Mouse (Mus musculus): ENCODE results near the gene Wdr26. TPM values are rescaled to one million over a fixed set of nuclear protein-coding genes. Genes with fewer than 3 reads are reported as not detected.
A peak's percentile ranks its signal among the peaks of the same experiment; 100 is the strongest.

Gene Wdr26
- polyA plus RNA-seq, 1 experiment, result 78.1 TPM

GRCm38 (mm10) chr1:181150431-181150826, 61.4 kb downstream of the Wdr26 start:
- TF ChIP-seq CTCF (IDR thresholded peaks at IDR 0.05; ENCODE audit: borderline replicate concordance, extremely low read depth, insufficient read depth, insufficient read length) (no peak), POLR2A (IDR thresholded peaks at IDR 0.05; ENCODE audit: borderline replicate concordance, extremely low read depth, insufficient read depth, insufficient read length, poor library complexity, severe bottlenecking) (no peak)
- DNase-seq (ENCODE audit: low read depth), result no peak

GRCm38 (mm10) chr1:181149373-181150017, 62.3 kb downstream of the Wdr26 start:
- no peak for DNase-seq (ENCODE audit: low read depth)
- TF ChIP-seq CTCF (IDR thresholded peaks at IDR 0.05; ENCODE audit: borderline replicate concordance, extremely low read depth, insufficient read depth, insufficient read length) (no peak), POLR2A (IDR thresholded peaks at IDR 0.05; ENCODE audit: borderline replicate concordance, extremely low read depth, insufficient read depth, insufficient read length, poor library complexity, severe bottlenecking) (no peak)

GRCm38 (mm10) chr1:181148540-181148939, 63.3 kb downstream of the Wdr26 start:
- TF ChIP-seq CTCF (IDR thresholded peaks at IDR 0.05; ENCODE audit: borderline replicate concordance, extremely low read depth, insufficient read depth, insufficient read length) (no peak), POLR2A (IDR thresholded peaks at IDR 0.05; ENCODE audit: borderline replicate concordance, extremely low read depth, insufficient read depth, insufficient read length, poor library complexity, severe bottlenecking) (no peak)
- no peak for DNase-seq (ENCODE audit: low read depth)

- no peak for TF ChIP-seq POLR2A (IDR thresholded peaks at IDR 0.05; ENCODE audit: borderline replicate concordance, extremely low read depth, insufficient read depth, insufficient read length, poor library complexity, severe bottlenecking)
- no peak for TF ChIP-seq CTCF (IDR thresholded peaks at IDR 0.05; ENCODE audit: borderline replicate concordance, extremely low read depth, insufficient read depth, insufficient read length)
- no peak for DNase-seq (ENCODE audit: low read depth)
Observed at GRCm38 (mm10) chr1:181146187-181146586, 65.6 kb downstream of the Wdr26 start.

GRCm38 (mm10) chr1:181144966-181145365, 66.8 kb downstream of the Wdr26 start:
- peak; percentile 21 for DNase-seq (ENCODE audit: low read depth)
- TF ChIP-seq CTCF (IDR thresholded peaks at IDR 0.05; ENCODE audit: borderline replicate concordance, extremely low read depth, insufficient read depth, insufficient read length) (no peak), POLR2A (IDR thresholded peaks at IDR 0.05; ENCODE audit: borderline replicate concordance, extremely low read depth, insufficient read depth, insufficient read length, poor library complexity, severe bottlenecking) (no peak)

- DNase-seq (ENCODE audit: low read depth), result peak; percentile 100
- TF ChIP-seq CTCF (IDR thresholded peaks at IDR 0.05; ENCODE audit: borderline replicate concordance, extremely low read depth, insufficient read depth, insufficient read length) (no peak), POLR2A (IDR thresholded peaks at IDR 0.05; ENCODE audit: borderline replicate concordance, extremely low read depth, insufficient read depth, insufficient read length, poor library complexity, severe bottlenecking) (peak; percentile 34; the same call in 1 of the 2 replicates)
Observed at GRCm38 (mm10) chr1:181143950-181144836, 67.6 kb downstream of the Wdr26 start, which contains the start of the genes Nvl and Cnih4. Nvl (minus strand) TSS chr1:181144204. Cnih4 (plus strand) TSS chr1:181144693.

- no peak for TF ChIP-seq POLR2A (IDR thresholded peaks at IDR 0.05; ENCODE audit: borderline replicate concordance, extremely low read depth, insufficient read depth, insufficient read length, poor library complexity, severe bottlenecking)
- TF ChIP-seq CTCF (IDR thresholded peaks at IDR 0.05; ENCODE audit: borderline replicate concordance, extremely low read depth, insufficient read depth, insufficient read length), result no peak
- no peak for DNase-seq (ENCODE audit: low read depth)
Observed at GRCm38 (mm10) chr1:181143609-181143949, 68.2 kb downstream of the Wdr26 start.

GRCm38 (mm10) chr1:181138730-181139129, 73.1 kb downstream of the Wdr26 start:
- TF ChIP-seq CTCF (IDR thresholded peaks at IDR 0.05; ENCODE audit: borderline replicate concordance, extremely low read depth, insufficient read depth, insufficient read length) (no peak), POLR2A (IDR thresholded peaks at IDR 0.05; ENCODE audit: borderline replicate concordance, extremely low read depth, insufficient read depth, insufficient read length, poor library complexity, severe bottlenecking) (no peak)
- no peak for DNase-seq (ENCODE audit: low read depth)

GRCm38 (mm10) chr1:181131915-181132314, 79.9 kb downstream of the Wdr26 start:
- no peak for DNase-seq (ENCODE audit: low read depth)
- no peak for TF ChIP-seq CTCF (IDR thresholded peaks at IDR 0.05; ENCODE audit: borderline replicate concordance, extremely low read depth, insufficient read depth, insufficient read length)
- no peak for TF ChIP-seq POLR2A (IDR thresholded peaks at IDR 0.05; ENCODE audit: borderline replicate concordance, extremely low read depth, insufficient read depth, insufficient read length, poor library complexity, severe bottlenecking)

GRCm38 (mm10) chr1:181126766-181127165, 85.0 kb downstream of the Wdr26 start:
- TF ChIP-seq POLR2A (IDR thresholded peaks at IDR 0.05; ENCODE audit: borderline replicate concordance, extremely low read depth, insufficient read depth, insufficient read length, poor library complexity, severe bottlenecking) (no peak), CTCF (IDR thresholded peaks at IDR 0.05; ENCODE audit: borderline replicate concordance, extremely low read depth, insufficient read depth, insufficient read length) (no peak)
- DNase-seq (ENCODE audit: low read depth), result no peak

GRCm38 (mm10) chr1:181125916-181126315, 85.9 kb downstream of the Wdr26 start:
- no peak for DNase-seq (ENCODE audit: low read depth)
- no peak for TF ChIP-seq CTCF (IDR thresholded peaks at IDR 0.05; ENCODE audit: borderline replicate concordance, extremely low read depth, insufficient read depth, insufficient read length)
- no peak for TF ChIP-seq POLR2A (IDR thresholded peaks at IDR 0.05; ENCODE audit: borderline replicate concordance, extremely low read depth, insufficient read depth, insufficient read length, poor library complexity, severe bottlenecking)

Measured in brain, embryonic 14.5 days (tissue).